Mouse (Mus musculus) CH12.LX (cell line): ENCODE measurements at regions not wholly inside any gene's neighbourhood (a gene's known extent, or its start where the extent isn't known, plus 50 kb on each side); places are given as distances from the start of the nearest gene placed in this dataset.

Source experiments
- DNase-seq: peaks from one replicate; pipeline ENCODE4 v3.0.0-alpha.2; 2013; ENCODE audit errors: extremely low read depth
- H3K27ac ChIP-seq: 2 replicates; pipeline ENCODE4 v1.5.1; 2012; ENCODE audit warnings: low read depth, mild to moderate bottlenecking, control low read depth, moderate library complexity; ENCODE audit not compliant: insufficient read depth
- H3K27me3 ChIP-seq: replicated peaks from 2 replicates; pipeline ENCODE3; 2012; ENCODE audit warnings: inconsistent platforms
- H3K36me3 ChIP-seq, 2 experiments: replicated peaks in 1 of 2; 2 replicates each; pipeline versions ENCODE3 to v1.6.1; 2012; ENCODE audit warnings: inconsistent platforms in 1 of 2, low read length in 1 of 2, mild to moderate bottlenecking in 1 of 2, mixed read lengths in 1 of 2, moderate library complexity in 1 of 2; ENCODE audit not compliant: control insufficient read depth in 1 of 2, insufficient read depth in 1 of 2
- H3K4me1 ChIP-seq, 2 experiments: 2 replicates each; pipeline ENCODE4 v1.6.1; 2012; ENCODE audit warnings: inconsistent platforms in 1 of 2, moderate library complexity in 1 of 2; ENCODE audit not compliant: insufficient read depth in 2 of 2, control insufficient read depth in 1 of 2
- H3K4me2 ChIP-seq: 2 replicates; pipeline ENCODE4 v1.6.1; 2012; ENCODE audit warnings: low read depth, mild to moderate bottlenecking, control low read depth; ENCODE audit not compliant: poor library complexity, insufficient read depth, severe bottlenecking
- H3K4me3 ChIP-seq, 3 experiments: fragments of 150-350 bp in 1 of 3; sonication (generic) in 1 of 3; replicated peaks in 1 of 3; 2 replicates each; pipeline versions ENCODE3 to v1.5.1; 2011 to 2012; ENCODE audit warnings: low read depth in 2 of 3, low read length in 2 of 3, mild to moderate bottlenecking in 2 of 3, moderate library complexity in 2 of 3, control low read depth in 1 of 3, improper control_type of control experiment in 1 of 3, inconsistent platforms in 1 of 3, mixed read lengths in 1 of 3; ENCODE audit not compliant: poor library complexity in 1 of 3
- H3K79me2 ChIP-seq: replicated peaks from 2 replicates; pipeline ENCODE4 v1.6.1; 2012; ENCODE audit warnings: mild to moderate bottlenecking, moderate library complexity; ENCODE audit not compliant: control insufficient read depth, poor library complexity, insufficient read depth, severe bottlenecking; ENCODE audit errors: extremely low read depth
- H3K9ac ChIP-seq: 2 replicates; pipeline ENCODE4 v1.6.1; 2012; ENCODE audit warnings: low read depth, mild to moderate bottlenecking, control low read depth, moderate library complexity; ENCODE audit not compliant: insufficient read depth
- H3K9me3 ChIP-seq: replicated peaks from 2 replicates; pipeline ENCODE3; 2012; ENCODE audit warnings: low read length, inconsistent platforms, mixed read lengths
- BHLHE40 ChIP-seq: IDR thresholded peaks from 2 replicates; pipeline ENCODE4 v1.6.1; 2011; ENCODE audit warnings: mild to moderate bottlenecking, low read depth, low read length, improper control_type of control experiment
- CHD1 ChIP-seq: IDR thresholded peaks from 2 replicates; pipeline ENCODE4 v1.6.1; 2012; ENCODE audit warnings: low read depth, low read length, improper control_type of control experiment, inconsistent platforms
- CHD2 ChIP-seq: IDR thresholded peaks from 2 replicates; pipeline ENCODE4 v1.6.1; 2011; ENCODE audit warnings: low read length, improper control_type of control experiment
- ELF1 ChIP-seq: IDR thresholded peaks from 2 replicates; pipeline ENCODE4 v1.6.1; 2014; ENCODE audit warnings: low read depth, mild to moderate bottlenecking, inconsistent platforms, low read length, improper control_type of control experiment
- ETS1 ChIP-seq: conservative IDR thresholded peaks from 2 replicates; pipeline ENCODE4 v1.6.1; 2012; ENCODE audit warnings: low read depth, mild to moderate bottlenecking, inconsistent platforms, low read length, improper control_type of control experiment, moderate library complexity
- JUND ChIP-seq: conservative IDR thresholded peaks from 2 replicates; pipeline ENCODE4 v1.6.1; 2011; ENCODE audit warnings: low read depth, low read length, improper control_type of control experiment
- MAX ChIP-seq: IDR thresholded peaks from 2 replicates; pipeline ENCODE4 v1.6.1; 2011; ENCODE audit warnings: low read length, improper control_type of control experiment
- MEF2A ChIP-seq: IDR thresholded peaks from 2 replicates; pipeline ENCODE4 v1.6.1; 2014; ENCODE audit warnings: low read depth, mild to moderate bottlenecking, inconsistent platforms, low read length, improper control_type of control experiment, borderline replicate concordance
- MYC ChIP-seq: IDR thresholded peaks from 2 replicates; pipeline ENCODE4 v1.6.1; 2011; ENCODE audit warnings: low read depth, mild to moderate bottlenecking, improper control_type of control experiment, low read length
- POLR2AphosphoS2 ChIP-seq: IDR thresholded peaks from 2 replicates; pipeline ENCODE4 v1.6.1; 2011; ENCODE audit warnings: low read depth, low read length, improper control_type of control experiment
- SIN3A ChIP-seq: IDR thresholded peaks from 2 replicates; pipeline ENCODE4 v1.6.1; 2012; ENCODE audit warnings: low read length, improper control_type of control experiment, inconsistent platforms
- SMC3 ChIP-seq: IDR thresholded peaks from 2 replicates; pipeline ENCODE4 v1.6.1; 2011; ENCODE audit warnings: low read depth, low read length, improper control_type of control experiment
- TBP ChIP-seq: conservative IDR thresholded peaks from 2 replicates; pipeline ENCODE4 v1.6.1; 2011; ENCODE audit warnings: low read depth, low read length, improper control_type of control experiment
- UBTF ChIP-seq: IDR thresholded peaks from 2 replicates; pipeline ENCODE4 v1.6.1; 2012; ENCODE audit warnings: low read depth, mild to moderate bottlenecking, inconsistent platforms, low read length, improper control_type of control experiment, moderate library complexity
- USF1 ChIP-seq: IDR thresholded peaks from 2 replicates; pipeline ENCODE4 v1.6.1; 2014; ENCODE audit warnings: low read depth, mild to moderate bottlenecking, inconsistent platforms, low read length, improper control_type of control experiment
- ZMIZ1 ChIP-seq: IDR thresholded peaks from 2 replicates; pipeline ENCODE4 v1.6.1; 2012; ENCODE audit warnings: low read depth, mild to moderate bottlenecking, inconsistent platforms, low read length, improper control_type of control experiment
- ZNF384 ChIP-seq: IDR thresholded peaks from 2 replicates; pipeline ENCODE4 v1.6.1; 2012; ENCODE audit warnings: low read depth, low read length, improper control_type of control experiment, inconsistent platforms
- dilution Hi-C: fragments of 300-500 bp; cut with MboI; formaldehyde crosslinking; loops from 2 replicates; pipeline ENCODE4 v1.14.3; 2020; ENCODE audit warnings: low sequenced_read_pairs; ENCODE audit not compliant: extremely low pct_unique_long_range_greater_than_20kb, extremely low pct_ligation_motif_present
- in situ Hi-C: fragments of 300-500 bp; cut with MboI; formaldehyde crosslinking; loops from 3 replicates; pipeline ENCODE4 v1.14.3; 2019; ENCODE audit warnings: low sequenced_read_pairs, low pct_ligation_motif_present, low pct_unique_long_range_greater_than_20kb, mixed read lengths

DNA sequence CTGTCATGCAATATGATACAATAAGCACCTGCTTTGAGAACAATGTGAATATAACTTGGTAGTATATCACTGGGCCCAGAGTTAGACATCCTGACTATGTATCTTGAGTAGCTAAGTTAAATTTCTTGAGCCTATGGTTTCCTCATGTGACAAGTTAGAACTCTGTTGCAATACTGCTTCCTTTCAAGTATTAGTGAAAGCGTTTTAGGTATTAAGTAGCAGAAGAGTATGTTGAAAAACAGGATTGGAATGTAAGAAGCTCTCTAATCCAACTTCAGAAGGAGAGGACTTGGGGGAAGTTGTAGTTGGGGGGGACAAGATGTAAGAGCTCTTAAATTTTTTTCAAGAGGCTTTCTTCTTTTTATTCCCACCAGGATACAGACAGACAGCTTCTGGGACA lies 431.9 kb downstream of the Bmper start:
- 0 out of 4 replicates have a peak, but pooled peaks cover 0 to 3% of the 10 kb centered on the region in 2 experiments for H3K4me1 ChIP-seq
- no peak overlapping the region for H3K4me3 ChIP-seq
- no peaks in the 10 kb centered on the region for H3K36me3 ChIP-seq
- H3K79me2 ChIP-seq: no peaks in the 10 kb centered on the region
- H3K9ac ChIP-seq: no peak overlapping the region
- H3K27me3 ChIP-seq: no peaks in the 10 kb centered on the region
- in situ Hi-C loops: no loop called here
- TF ChIP-seq ELF1 (no peak), SIN3A (no peak)
- H3K9me3 ChIP-seq: no peaks in the 10 kb centered on the region
- dilution Hi-C loops: no loop called here
- no peak overlapping the region for H3K27ac ChIP-seq
- no peak for DNase-seq
- H3K4me2 ChIP-seq: no peak overlapping the region

GRCm38 (mm10) chr9:23665960-23666359 lies 431.8 kb upstream of the Npsr1 start:
- in situ Hi-C loops: no loop called here
- H3K4me2 ChIP-seq: no peak overlapping the region
- H3K4me3 ChIP-seq: no peak overlapping the region
- no peaks in the 10 kb centered on the region for H3K36me3 ChIP-seq
- H3K27ac ChIP-seq: no peak overlapping the region
- no peaks in the 10 kb centered on the region for H3K9me3 ChIP-seq
- TF ChIP-seq BHLHE40 (peak; percentile 65), MEF2A (peak; percentile 56; the same call in 1 of the 2 replicates), MYC (no peak), ELF1 (no peak), UBTF (no peak), JUND (no peak), ZNF384 (no peak), MAX (no peak), TBP (no peak), CHD2 (no peak), ETS1 (0 out of 2 replicates have a peak, but pooled peaks have one; percentile 31), USF1 (no peak), SIN3A (no peak), POLR2AphosphoS2 (no peak), ZMIZ1 (no peak)
- dilution Hi-C loops: no loop called here
- H3K27me3 ChIP-seq: no peaks in the 10 kb centered on the region
- peaks cover 2 to 35% of the 10 kb centered on the region in 2 experiments; a peak in 3 of 4 replicates for H3K4me1 ChIP-seq
- no peaks in the 10 kb centered on the region for H3K79me2 ChIP-seq
- DNase-seq: peak; percentile 54
- no peak overlapping the region for H3K9ac ChIP-seq

DNA sequence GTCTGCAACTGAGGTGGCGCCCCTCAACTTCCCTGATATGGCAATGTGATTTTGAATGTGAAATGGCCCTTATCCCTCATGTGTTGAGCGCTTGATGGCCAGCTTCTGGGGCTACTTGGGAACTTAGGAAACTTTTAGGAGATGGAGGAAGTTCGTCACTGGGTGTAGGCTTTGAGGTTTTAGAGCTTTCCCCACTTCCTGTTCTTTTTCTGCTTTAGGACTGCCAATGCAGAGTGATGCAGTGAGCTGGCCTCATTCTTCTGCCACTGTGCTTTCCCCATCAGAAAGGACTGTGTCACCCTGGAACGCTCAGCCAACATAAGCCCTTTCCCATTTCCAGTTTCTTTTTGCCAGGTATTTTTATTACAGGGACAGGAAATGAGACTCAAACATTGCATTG lies 428.6 kb upstream of the Npsr1 start:
- Histone ChIP-seq H3K36me3 (no peaks in the 10 kb centered on the region), H3K4me1 (peaks cover 2 to 41% of the 10 kb centered on the region in 2 experiments; a peak in 3 of 4 replicates), H3K9me3 (no peaks in the 10 kb centered on the region), H3K4me2 (no peak overlapping the region), H3K27me3 (no peaks in the 10 kb centered on the region), H3K4me3 (no peak overlapping the region), H3K79me2 (no peaks in the 10 kb centered on the region), H3K9ac (no peak overlapping the region), H3K27ac (no peak overlapping the region)
- DNase-seq: no peak
- dilution Hi-C loops: no loop called here
- in situ Hi-C loops: no loop called here
- TF ChIP-seq POLR2AphosphoS2 (no peak), CHD1 (no peak), MYC (no peak), SMC3 (no peak), ZNF384 (no peak), SIN3A (no peak)
